ENCODE assay signal across 24 mouse cellular contexts in genomic region chrX:151518181-151518580, GRCm38 (mm10). TPM values are rescaled to one million over a fixed set of nuclear protein-coding genes. Genes with fewer than 3 reads are reported as not detected.
DNase-seq lines count a peak whose midpoint lies in the region; ATAC-seq and TF ChIP-seq lines count a peak whose summit lies in the region.
"Had no signal": no experiment of that assay in that cellular context is flagged by ENCODE, and none has a peak within 500 bp of the region (broad histone marks: within the 10 kb centered on the region; RNA-seq: fewer than 3 reads in every experiment).

No protein-coding gene starts in this region.

- peaks cover 0 to 5% of the 10 kb centered on the region in 2 experiments; a peak in 1 of 4 replicates for H3K4me1 ChIP-seq in CH12.LX (ENCODE audit: control insufficient read depth in 1 of 2, insufficient read depth in 2 of 2)
- peaks cover 27% of the 10 kb centered on the region for H3K4me1 ChIP-seq in liver, embryonic 12.5 days
- no peaks in the 10 kb centered on the region for H3K4me1 ChIP-seq in cerebellum, adult 2 months (ENCODE audit: control insufficient read depth, insufficient read depth, low read length)
- H3K4me1 ChIP-seq: embryonic facial prominence, embryonic 15.5 days; limb, embryonic 15.5 days; stomach, embryonic 15.5 days had no signal

- no peak for TF ChIP-seq RAD21 in CH12.LX (IDR thresholded peaks at IDR 0.05; ENCODE audit: low read depth, low read length)

- TF ChIP-seq POLR2A in CH12.LX (IDR thresholded peaks at IDR 0.05; ENCODE audit: low read depth, low read length): peak; percentile 31; the same call in 1 of the 2 replicates
- no peak for TF ChIP-seq POLR2A in cerebellum, adult 2 months (IDR thresholded peaks at IDR 0.05; ENCODE audit: borderline replicate concordance, insufficient read depth, low read length)

- 26% methylated on average over 1 of the region's 1 CpGs for WGBS in liver, embryonic 12.5 days (ENCODE audit: insufficient replicate concordance)
- WGBS in cerebellum, adult 2 months: 90% methylated on average over 1 of the region's 1 CpGs

- no peaks in the 10 kb centered on the region for H3K27me3 ChIP-seq in CH12.LX (replicated peaks)
- no peaks in the 10 kb centered on the region; the same call in 1 of the 2 replicates for H3K27me3 ChIP-seq in liver, embryonic 12.5 days (replicated peaks)
- H3K27me3 ChIP-seq in cerebellum, adult 2 months (ENCODE audit: control insufficient read depth, insufficient read depth, low read length): no peaks in the 10 kb centered on the region
- H3K27me3 ChIP-seq: stomach, embryonic 15.5 days had no signal

- no peak overlapping the region for H3K9ac ChIP-seq in CH12.LX (ENCODE audit: insufficient read depth, low read depth)
- no peak overlapping the region for H3K9ac ChIP-seq in liver, embryonic 12.5 days
- H3K9ac ChIP-seq: embryonic facial prominence, embryonic 15.5 days; forebrain, embryonic 12.5 days; limb, embryonic 15.5 days; stomach, embryonic 15.5 days had no signal

- in situ Hi-C loops in CH12.LX (cut with MboI; ENCODE audit: low pct_ligation_motif_present, low pct_unique_long_range_greater_than_20kb, low sequenced_read_pairs): no loop called here

- H3K4me2 ChIP-seq in CH12.LX (ENCODE audit: insufficient read depth, low read depth, poor library complexity, severe bottlenecking): peak overlapping the region; percentile 29; the same call in 1 of the 2 replicates
- peak overlapping the region; percentile 23; the same call in 1 of the 2 replicates for H3K4me2 ChIP-seq in liver, embryonic 12.5 days
- H3K4me2 ChIP-seq: embryonic facial prominence, embryonic 15.5 days; forebrain, embryonic 12.5 days; heart, embryonic 11.5 days; limb, embryonic 15.5 days; stomach, embryonic 15.5 days had no signal

- H3K4me3 ChIP-seq in CH12.LX (replicated peaks in 1 of 3; ENCODE audit: low read depth in 2 of 3, low read length in 2 of 3, poor library complexity in 1 of 3): no peak overlapping the region
- H3K4me3 ChIP-seq in liver, embryonic 12.5 days: no peak overlapping the region
- no peak overlapping the region for H3K4me3 ChIP-seq in cerebellum, adult 2 months (replicated peaks; ENCODE audit: insufficient read depth, low read depth, low read length)
- H3K4me3 ChIP-seq: embryonic facial prominence, embryonic 15.5 days; forebrain, embryonic 12.5 days; gastrocnemius, adult 2 months; left cerebral cortex, adult 2 months; limb, embryonic 15.5 days; stomach, embryonic 15.5 days had no signal

- DNase-seq in 3T3-L1 (ENCODE audit: low read depth, low spot score) (peak; percentile 31), CH12.LX (ENCODE audit: extremely low read depth) (peak; percentile 41)
- peak; percentile 57 for DNase-seq in c-Kit-negative CD71-positive TER-119-positive erythroid progenitor cells, embryonic 14.5 days (ENCODE audit: low read depth, low spot score)
- DNase-seq in cerebellum, adult 2 months: no peak
- DNase-seq in urinary bladder, adult 18-20 months (ENCODE audit: low spot score in 2 of 2): no peak
- no peak for DNase-seq in heart, adult 11 months
- no peak for DNase-seq in urinary bladder, postnatal 10 days (ENCODE audit: low spot score)
- DNase-seq: adrenal gland, postnatal 14 days; cerebellum, adult 9-11 months; gastrocnemius, adult 2 months; kidney, postnatal 25 days; left cerebral cortex, postnatal 4 days; thymus, postnatal 25 days had no signal

- no peaks in the 10 kb centered on the region for H3K36me3 ChIP-seq in CH12.LX (replicated peaks in 1 of 2; ENCODE audit: control insufficient read depth in 1 of 2, insufficient read depth in 1 of 2, low read length in 1 of 2)
- H3K36me3 ChIP-seq in liver, embryonic 12.5 days: no peaks in the 10 kb centered on the region
- H3K36me3 ChIP-seq: embryonic facial prominence, embryonic 15.5 days; forebrain, embryonic 12.5 days; G1E; limb, embryonic 15.5 days; stomach, embryonic 15.5 days had no signal

- H3K79me2 ChIP-seq in CH12.LX (replicated peaks; ENCODE audit: control insufficient read depth, extremely low read depth, insufficient read depth, poor library complexity, severe bottlenecking): peaks cover 6% of the 10 kb centered on the region; the same call in 1 of the 2 replicates

- peak; percentile 41 for ATAC-seq in liver, embryonic 12.5 days
- ATAC-seq: hindbrain, postnatal 0 days; intestine, postnatal 0 days had no signal

- TF ChIP-seq EP300 in CH12.LX (IDR thresholded peaks at IDR 0.05; ENCODE audit: low read length): no peak

- no peak for TF ChIP-seq CTCF in CH12.LX (conservative IDR thresholded peaks at IDR 0.05 in 1 of 2, IDR thresholded peaks at IDR 0.05 in 1 of 2; ENCODE audit: low read depth in 2 of 2, low read length in 2 of 2)
- TF ChIP-seq CTCF in cerebellum, adult 2 months (IDR thresholded peaks at IDR 0.05; ENCODE audit: borderline replicate concordance, insufficient read depth, low read depth, low read length): no peak

- dilution Hi-C loops in CH12.LX (cut with MboI; ENCODE audit: extremely low pct_ligation_motif_present, extremely low pct_unique_long_range_greater_than_20kb, low sequenced_read_pairs): no loop called here

- H3K27ac ChIP-seq in CH12.LX (ENCODE audit: insufficient read depth, low read depth): no peak overlapping the region
- H3K27ac ChIP-seq in liver, embryonic 12.5 days: peak overlapping the region; percentile 12; the same call in 1 of the 2 replicates
- no peak overlapping the region for H3K27ac ChIP-seq in cerebellum, adult 2 months (ENCODE audit: insufficient read depth, low read length)
- H3K27ac ChIP-seq: embryonic facial prominence, embryonic 15.5 days; forebrain, embryonic 12.5 days; gastrocnemius, adult 2 months; hindbrain, postnatal 0 days; left cerebral cortex, adult 2 months; limb, embryonic 15.5 days; macrophage; stomach, embryonic 15.5 days had no signal

- H3K9me3 ChIP-seq in CH12.LX (replicated peaks; ENCODE audit: low read length): no peaks in the 10 kb centered on the region
- no peaks in the 10 kb centered on the region for H3K9me3 ChIP-seq in liver, embryonic 12.5 days (replicated peaks)
- H3K9me3 ChIP-seq: embryonic facial prominence, embryonic 15.5 days; forebrain, embryonic 12.5 days; G1E; limb, embryonic 15.5 days; stomach, embryonic 15.5 days had no signal

TF ChIP-seq in CH12.LX, 34 proteins besides CTCF, POLR2A, EP300 and RAD21:
- TF ChIP-seq MYC (IDR thresholded peaks at IDR 0.05; ENCODE audit: low read depth, low read length): no peak
- no peak for TF ChIP-seq KAT2A (IDR thresholded peaks at IDR 0.05; ENCODE audit: insufficient replicate concordance, low read length)
- no peak for TF ChIP-seq MEF2A (IDR thresholded peaks at IDR 0.05; ENCODE audit: borderline replicate concordance, low read depth, low read length)
- TF ChIP-seq ETS1 (conservative IDR thresholded peaks at IDR 0.05; ENCODE audit: low read depth, low read length): no peak
- TF ChIP-seq HCFC1 (IDR thresholded peaks at IDR 0.05; ENCODE audit: low read depth, low read length): no peak

RNA-seq across cellular contexts. Expression of gene Phf8, which starts 2.3 kb away (rescaled TPM):
- total RNA-seq in CH12.LX (2012; rRNA removed) (7.3 and 8.8 TPM in 2 replicates), CH12.LX (2014; rRNA removed) (4.9 and 6.5 TPM in 2 replicates)
- polyA plus RNA-seq in CH12.LX (2012; ENCODE audit: insufficient read length, low read depth): 14.1 and 14.4 TPM in 2 replicates
- 8.3 and 9.1 TPM in 2 replicates for polyA plus RNA-seq in liver, embryonic 12.5 days (2016; fragmentation: Nextera tagmentation; extraction: Ambion mirVana)
- polyA plus RNA-seq in cerebellum, adult 2 months (2012; rRNA removed): 22.0 and 23.7 TPM in 2 replicates

Comparison
In these comparisons a context has a peak if more than half of its experiments do, and no peak if none do; other contexts are left out.
1. DNase-seq: peak in 3T3-L1 (single experiment), CH12.LX (single experiment) and c-Kit-negative CD71-positive TER-119-positive erythroid progenitor cells, embryonic 14.5 days (single experiment); none in cerebellum, adult 2 months (0 of 2), urinary bladder, adult 18-20 months (0 of 2), heart, adult 11 months (single experiment) and urinary bladder, postnatal 10 days (single experiment).